Mouse (Mus musculus): ENCODE results near the gene Naaladl2. TPM values are rescaled to one million over a fixed set of nuclear protein-coding genes. Genes with fewer than 3 reads are reported as not detected.
A peak's percentile ranks its signal among the peaks of the same experiment; 100 is the strongest.

Naaladl2 gene
- polyA plus RNA-seq, 1 experiment from 2014 or later = 0.68 TPM

DNA sequence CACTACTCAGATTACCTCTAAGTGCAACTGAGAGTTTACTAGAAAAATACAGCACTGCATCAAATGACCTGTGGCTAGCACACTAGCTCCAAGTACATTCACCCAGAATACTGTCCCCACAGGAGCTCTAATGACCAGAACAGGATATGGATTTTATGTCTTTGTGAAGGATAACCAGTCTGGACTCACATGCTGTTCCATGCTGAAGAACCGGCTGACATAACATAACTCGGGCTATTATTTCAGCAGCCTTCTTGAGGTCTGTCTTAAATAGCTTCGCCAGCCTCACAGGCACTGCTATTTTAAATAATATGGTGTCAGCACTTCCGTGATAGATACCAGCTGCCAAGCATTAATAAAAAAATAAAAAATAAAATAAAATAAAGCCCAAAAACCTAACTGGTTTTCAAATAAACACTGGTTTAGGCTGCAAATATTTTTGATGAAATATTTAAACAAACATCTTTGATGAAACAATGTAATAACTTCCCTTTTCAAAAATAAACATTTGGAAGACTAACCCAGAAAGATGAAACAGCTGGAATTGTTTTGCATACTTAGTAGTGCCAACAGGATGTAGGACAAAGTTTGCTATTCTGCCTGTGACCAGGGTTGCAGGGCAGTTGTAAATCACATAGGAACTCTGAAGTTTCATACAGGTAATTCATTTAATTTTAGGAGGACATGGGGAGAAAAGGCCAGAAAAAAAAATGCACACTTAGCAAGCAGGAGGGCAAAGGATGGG, 1073.5 kb downstream of the Naaladl2 start:
- ATAC-seq (ENCODE audit: low FRiP score) = no peak
- Histone ChIP-seq H3K27ac (ENCODE audit: low read depth, low read length) (no peak overlapping the region), H3K9ac (ENCODE audit: low read length) (no peak overlapping the region), H3K4me1 (ENCODE audit: control insufficient read depth, insufficient read depth, low read length) (no peaks in the 10 kb centered on the region), H3K36me3 (ENCODE audit: control insufficient read depth, insufficient read depth, low read length) (no peaks in the 10 kb centered on the region), H3K4me2 (no peak overlapping the region), H3K4me3 (ENCODE audit: low read depth, low read length) (no peak overlapping the region), H3K9me3 (ENCODE audit: control insufficient read depth, low read length) (no peaks in the 10 kb centered on the region), H3K27me3 (ENCODE audit: control insufficient read depth, insufficient read depth, low read length) (no peaks in the 10 kb centered on the region)
- 77% methylated on average over 4 of the region's 4 CpGs for WGBS
- no peak for DNase-seq (ENCODE audit: low spot score, missing footprints)

DNA sequence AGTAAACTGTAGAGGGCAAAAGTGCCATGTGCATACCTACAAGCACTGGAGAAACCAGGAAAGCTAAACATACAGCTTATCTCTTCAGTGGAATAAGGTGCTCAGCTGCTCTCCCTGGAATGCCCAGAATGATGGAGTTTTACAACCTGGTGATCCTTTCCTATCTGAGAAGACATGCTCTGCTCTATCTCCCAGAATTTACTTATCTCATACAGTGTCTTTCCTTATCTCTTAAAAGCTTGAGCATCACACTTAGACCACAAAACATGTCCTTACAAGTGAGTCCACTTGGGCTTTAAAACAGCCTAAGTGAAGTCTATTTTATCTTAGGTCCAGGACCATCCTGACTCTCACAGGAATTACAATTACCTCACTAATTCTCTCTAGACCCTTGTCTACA, 1095.8 kb downstream of the Naaladl2 start:
- H3K27ac ChIP-seq (ENCODE audit: low read depth, low read length) = no peak overlapping the region
- DNase-seq (ENCODE audit: low spot score, missing footprints) (no peak), ATAC-seq (ENCODE audit: low FRiP score) (no peak)
- H3K36me3 ChIP-seq (ENCODE audit: control insufficient read depth, insufficient read depth, low read length) = no peaks in the 10 kb centered on the region
- no peaks in the 10 kb centered on the region for H3K9me3 ChIP-seq (ENCODE audit: control insufficient read depth, low read length)
- H3K4me3 ChIP-seq (ENCODE audit: low read depth, low read length) = no peak overlapping the region
- H3K9ac ChIP-seq (ENCODE audit: low read length) = no peak overlapping the region
- H3K27me3 ChIP-seq (ENCODE audit: control insufficient read depth, insufficient read depth, low read length) = no peaks in the 10 kb centered on the region
- H3K4me1 ChIP-seq (ENCODE audit: control insufficient read depth, insufficient read depth, low read length) = no peaks in the 10 kb centered on the region
- no peak overlapping the region for H3K4me2 ChIP-seq

GRCm38 (mm10) chr3:24001741-24002140, 1142.3 kb downstream of the Naaladl2 start:
- WGBS = 87% methylated on average over 1 of the region's 1 CpGs
- no peak for ATAC-seq (ENCODE audit: low FRiP score)
- H3K4me2 ChIP-seq = no peak overlapping the region

GRCm38 (mm10) chr3:23973727-23974126, 1170.3 kb downstream of the Naaladl2 start:
- ATAC-seq (ENCODE audit: low FRiP score) (no peak), DNase-seq (ENCODE audit: low spot score, missing footprints) (no peak)
- H3K4me3 ChIP-seq (ENCODE audit: low read depth, low read length) = no peak overlapping the region
- WGBS = 82% methylated on average over 1 of the region's 1 CpGs
- H3K27me3 ChIP-seq (ENCODE audit: control insufficient read depth, insufficient read depth, low read length) = no peaks in the 10 kb centered on the region
- H3K4me2 ChIP-seq = no peak overlapping the region
- no peak overlapping the region for H3K9ac ChIP-seq (ENCODE audit: low read length)
- H3K4me1 ChIP-seq (ENCODE audit: control insufficient read depth, insufficient read depth, low read length) = no peaks in the 10 kb centered on the region
- no peaks in the 10 kb centered on the region for H3K36me3 ChIP-seq (ENCODE audit: control insufficient read depth, insufficient read depth, low read length)
- H3K9me3 ChIP-seq (ENCODE audit: control insufficient read depth, low read length) = no peaks in the 10 kb centered on the region
- no peak overlapping the region for H3K27ac ChIP-seq (ENCODE audit: low read depth, low read length)

More at GRCm38 (mm10) chr3:24001741-24002140, 1142.3 kb downstream of the Naaladl2 start:
- Histone ChIP-seq H3K36me3 (ENCODE audit: control insufficient read depth, insufficient read depth, low read length) (no peaks in the 10 kb centered on the region), H3K4me1 (ENCODE audit: control insufficient read depth, insufficient read depth, low read length) (no peaks in the 10 kb centered on the region), H3K27me3 (ENCODE audit: control insufficient read depth, insufficient read depth, low read length) (no peaks in the 10 kb centered on the region), H3K9ac (ENCODE audit: low read length) (no peak overlapping the region), H3K4me3 (ENCODE audit: low read depth, low read length) (no peak overlapping the region), H3K27ac (ENCODE audit: low read depth, low read length) (no peak overlapping the region), H3K9me3 (ENCODE audit: control insufficient read depth, low read length) (no peaks in the 10 kb centered on the region)
- DNase-seq (ENCODE audit: low spot score, missing footprints) = no peak

GRCm38 (mm10) chr3:23972747-23973667, 1171.1 kb downstream of the Naaladl2 start:
- ATAC-seq (ENCODE audit: low FRiP score) (no peak), DNase-seq (ENCODE audit: low spot score, missing footprints) (no peak)
- Histone ChIP-seq H3K4me1 (ENCODE audit: control insufficient read depth, insufficient read depth, low read length) (no peaks in the 10 kb centered on the region), H3K36me3 (ENCODE audit: control insufficient read depth, insufficient read depth, low read length) (no peaks in the 10 kb centered on the region), H3K4me2 (no peak overlapping the region), H3K27ac (ENCODE audit: low read depth, low read length) (no peak overlapping the region), H3K27me3 (ENCODE audit: control insufficient read depth, insufficient read depth, low read length) (no peaks in the 10 kb centered on the region), H3K9me3 (ENCODE audit: control insufficient read depth, low read length) (no peaks in the 10 kb centered on the region), H3K4me3 (ENCODE audit: low read depth, low read length) (no peak overlapping the region), H3K9ac (ENCODE audit: low read length) (no peak overlapping the region)
- 92% methylated on average over 4 of the region's 4 CpGs for WGBS

- Histone ChIP-seq H3K9me3 (ENCODE audit: control insufficient read depth, low read length) (no peaks in the 10 kb centered on the region), H3K4me2 (no peak overlapping the region), H3K27ac (ENCODE audit: low read depth, low read length) (no peak overlapping the region), H3K27me3 (ENCODE audit: control insufficient read depth, insufficient read depth, low read length) (no peaks in the 10 kb centered on the region), H3K9ac (ENCODE audit: low read length) (no peak overlapping the region), H3K4me1 (ENCODE audit: control insufficient read depth, insufficient read depth, low read length) (no peaks in the 10 kb centered on the region), H3K36me3 (ENCODE audit: control insufficient read depth, insufficient read depth, low read length) (no peaks in the 10 kb centered on the region), H3K4me3 (ENCODE audit: low read depth, low read length) (no peak overlapping the region)
- ATAC-seq (ENCODE audit: low FRiP score) (no peak), DNase-seq (ENCODE audit: low spot score, missing footprints) (no peak)
These were observed 1181.0 kb downstream of the Naaladl2 start for GRCm38 (mm10) chr3:23962961-23963621.

DNA sequence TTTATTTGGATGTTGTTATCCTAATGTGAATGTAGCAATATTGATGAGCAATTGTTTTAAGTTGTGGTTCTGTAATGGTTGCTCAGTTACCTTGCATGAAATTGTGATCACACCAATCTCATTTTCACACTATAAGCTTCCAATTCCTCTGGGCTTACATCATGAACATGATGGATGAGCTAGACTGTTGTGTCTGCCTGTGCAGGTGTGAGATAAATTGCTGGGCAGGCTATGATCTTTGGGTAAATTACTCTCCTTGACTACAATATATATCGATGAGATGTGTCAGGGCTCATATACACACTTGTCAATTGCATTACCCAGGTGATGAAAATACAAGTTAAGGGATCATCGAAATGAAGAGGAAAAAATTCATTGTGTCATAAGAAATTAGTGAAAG, 1197.9 kb downstream of the Naaladl2 start:
- Histone ChIP-seq H3K4me1 (ENCODE audit: control insufficient read depth, insufficient read depth, low read length) (no peaks in the 10 kb centered on the region), H3K9ac (ENCODE audit: low read length) (no peak overlapping the region), H3K27me3 (ENCODE audit: control insufficient read depth, insufficient read depth, low read length) (no peaks in the 10 kb centered on the region), H3K4me3 (ENCODE audit: low read depth, low read length) (no peak overlapping the region), H3K36me3 (ENCODE audit: control insufficient read depth, insufficient read depth, low read length) (no peaks in the 10 kb centered on the region), H3K27ac (ENCODE audit: low read depth, low read length) (no peak overlapping the region), H3K9me3 (ENCODE audit: control insufficient read depth, low read length) (no peaks in the 10 kb centered on the region), H3K4me2 (no peak overlapping the region)
- no peak for ATAC-seq (ENCODE audit: low FRiP score)
- no peak for DNase-seq (ENCODE audit: low spot score, missing footprints)
- WGBS = 82% methylated on average over 2 of the region's 2 CpGs

- Histone ChIP-seq H3K27ac (ENCODE audit: low read depth, low read length) (no peak overlapping the region), H3K36me3 (ENCODE audit: control insufficient read depth, insufficient read depth, low read length) (no peaks in the 10 kb centered on the region), H3K4me3 (ENCODE audit: low read depth, low read length) (no peak overlapping the region), H3K4me1 (ENCODE audit: control insufficient read depth, insufficient read depth, low read length) (no peaks in the 10 kb centered on the region), H3K9ac (ENCODE audit: low read length) (no peak overlapping the region), H3K4me2 (no peak overlapping the region), H3K27me3 (ENCODE audit: control insufficient read depth, insufficient read depth, low read length) (no peaks in the 10 kb centered on the region), H3K9me3 (ENCODE audit: control insufficient read depth, low read length) (no peaks in the 10 kb centered on the region)
- no peak for DNase-seq (ENCODE audit: low spot score, missing footprints)
- 49% methylated on average over 5 of the region's 5 CpGs for WGBS
- peak; percentile 57; the same call in 1 of the 2 replicates for ATAC-seq (ENCODE audit: low FRiP score)
These were observed 1206.8 kb downstream of the Naaladl2 start for GRCm38 (mm10) chr3:23937299-23937698.

GRCm38 (mm10) chr3:23928097-23928496, 1216.0 kb downstream of the Naaladl2 start:
- H3K4me1 ChIP-seq (ENCODE audit: control insufficient read depth, insufficient read depth, low read length) = no peaks in the 10 kb centered on the region

More at GRCm38 (mm10) chr3:23928097-23928496, 1216.0 kb downstream of the Naaladl2 start:
- no peak overlapping the region for H3K27ac ChIP-seq (ENCODE audit: low read depth, low read length)
- no peak overlapping the region for H3K4me3 ChIP-seq (ENCODE audit: low read depth, low read length)
- no peak overlapping the region for H3K9ac ChIP-seq (ENCODE audit: low read length)
- no peak overlapping the region for H3K4me2 ChIP-seq
- H3K36me3 ChIP-seq (ENCODE audit: control insufficient read depth, insufficient read depth, low read length) = no peaks in the 10 kb centered on the region
- ATAC-seq (ENCODE audit: low FRiP score) (no peak), DNase-seq (ENCODE audit: low spot score, missing footprints) (no peak)
- 87% methylated on average over 4 of the region's 4 CpGs for WGBS
- no peaks in the 10 kb centered on the region for H3K9me3 ChIP-seq (ENCODE audit: control insufficient read depth, low read length)
- H3K27me3 ChIP-seq (ENCODE audit: control insufficient read depth, insufficient read depth, low read length) = no peaks in the 10 kb centered on the region
